Mouse (Mus musculus) embryonic facial prominence, embryonic 14.5 days (tissue): Measurements from ENCODE around the gene Atp6v0e. TPM values are rescaled to one million over a fixed set of nuclear protein-coding genes. Genes with fewer than 3 reads are reported as not detected.

Experiments
- ATAC-seq: fragments of 200-750 bp; cut with Nextera tagmentation; 2 replicates; pipeline ENCODE4 v1.8.0; 2017; ENCODE audit warnings: low read depth, moderate number of reproducible peaks, moderate TSS enrichment
- DNase-seq: peaks from one replicate; pipeline ENCODE4 v3.0.0-alpha.2; 2015; ENCODE audit warnings: low spot score
- H3K27ac ChIP-seq: fragments of 300-500 bp; sonication (generic); replicated peaks from 2 replicates; pipeline ENCODE4 v1.5.1; 2014; ENCODE audit warnings: low read depth, mild to moderate bottlenecking, low read length, moderate library complexity
- H3K27me3 ChIP-seq: fragments of 300-500 bp; sonication (generic); replicated peaks from 2 replicates; pipeline ENCODE4 v1.6.1; 2014; ENCODE audit warnings: low read length; ENCODE audit not compliant: control insufficient read depth, insufficient read depth
- H3K36me3 ChIP-seq: fragments of 300-500 bp; sonication (generic); 2 replicates; pipeline ENCODE4 v1.6.1; 2014; ENCODE audit warnings: low read length, mixed read lengths; ENCODE audit not compliant: control insufficient read depth, insufficient read depth
- H3K4me1 ChIP-seq: fragments of 300-500 bp; sonication (generic); 2 replicates; pipeline ENCODE4 v1.6.1; 2014; ENCODE audit warnings: antibody characterized with exemption, low read length; ENCODE audit not compliant: control insufficient read depth, insufficient read depth
- H3K4me2 ChIP-seq: fragments of 300-500 bp; sonication (generic); 2 replicates; pipeline ENCODE4 v1.6.1; 2014; ENCODE audit warnings: low read depth, mild to moderate bottlenecking, low read length, moderate library complexity, mixed read lengths
- H3K4me3 ChIP-seq: fragments of 300-500 bp; sonication (generic); 2 replicates; pipeline ENCODE4 v1.5.1; 2014; ENCODE audit warnings: low read depth, mild to moderate bottlenecking, low read length
- H3K9ac ChIP-seq: fragments of 300-500 bp; sonication (generic); 2 replicates; pipeline ENCODE4 v1.6.1; 2014; ENCODE audit warnings: low read depth, mild to moderate bottlenecking, low read length, moderate library complexity, mixed read lengths
- H3K9me3 ChIP-seq: fragments of 300-500 bp; sonication (generic); 2 replicates; pipeline ENCODE4 v1.6.1; 2016; ENCODE audit warnings: low read length; ENCODE audit not compliant: control insufficient read depth
- WGBS: fragments of 180-500 bp; shearing (Covaris S2); extraction: QIAGEN DNeasy Blood & Tissue Kit; methylation state at CpG from one replicate; pipeline ENCODE4 v1.1.7; 2014; 5-methylcytosine and 5-hydroxymethylcytosine counted together
- polyA plus RNA-seq: library from polyadenylated mRNA; unstranded; fragments of >200 nt; fragmentation: Nextera tagmentation; extraction: Ambion mirVana; gene quantifications from 2 replicates; pipeline ENCODE4 v1.2.1, GENCODE M21; 2014

Atp6v0e gene
- polyA plus RNA-seq, 1 experiment from 2014 or later, result 261 TPM

DNA sequence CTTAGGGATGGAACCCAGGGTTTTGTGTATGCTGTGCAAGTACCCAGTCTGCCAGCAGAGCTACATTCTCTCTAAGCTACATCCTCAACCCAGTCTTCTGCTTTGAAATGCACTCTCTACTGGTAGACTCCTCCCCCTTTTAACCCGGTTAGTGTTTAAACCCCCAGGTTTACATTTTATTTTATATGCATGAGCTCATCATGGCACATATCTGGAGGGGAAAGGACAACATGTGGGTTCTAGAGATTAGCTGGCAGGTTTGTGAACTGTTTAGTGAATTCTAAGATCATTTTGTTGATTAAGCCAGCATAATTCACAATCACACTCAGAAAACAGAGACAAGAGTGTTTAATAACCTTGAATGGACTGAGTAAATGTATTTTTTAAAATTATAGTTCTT, 61.8 kb downstream of the Atp6v0e start:
- ATAC-seq (no peak), DNase-seq (no peak)
- WGBS, result 58% methylated on average over 1 of the region's 1 CpGs
- H3K4me2 ChIP-seq, result no peak overlapping the region
- H3K4me3 ChIP-seq, result no peak overlapping the region
- H3K9ac ChIP-seq, result no peak overlapping the region
- no peaks in the 10 kb centered on the region for H3K4me1 ChIP-seq
- H3K27me3 ChIP-seq, result no peaks in the 10 kb centered on the region
- H3K36me3 ChIP-seq, result no peaks in the 10 kb centered on the region
- H3K27ac ChIP-seq, result no peak overlapping the region
- no peaks in the 10 kb centered on the region for H3K9me3 ChIP-seq

GRCm38 (mm10) chr17:26726674-26727073, 63.6 kb downstream of the Atp6v0e start:
- DNase-seq (no peak), ATAC-seq (no peak)
- WGBS, result 72% methylated on average over 1 of the region's 1 CpGs
- Histone ChIP-seq H3K27me3 (no peaks in the 10 kb centered on the region), H3K4me1 (no peaks in the 10 kb centered on the region), H3K4me2 (no peak overlapping the region), H3K4me3 (no peak overlapping the region), H3K36me3 (no peaks in the 10 kb centered on the region), H3K27ac (no peak overlapping the region), H3K9ac (no peak overlapping the region), H3K9me3 (no peaks in the 10 kb centered on the region)

- Histone ChIP-seq H3K4me3 (no peak overlapping the region), H3K4me1 (no peaks in the 10 kb centered on the region), H3K4me2 (no peak overlapping the region), H3K36me3 (no peaks in the 10 kb centered on the region), H3K9me3 (no peaks in the 10 kb centered on the region), H3K27me3 (no peaks in the 10 kb centered on the region), H3K9ac (no peak overlapping the region), H3K27ac (no peak overlapping the region)
- DNase-seq, result no peak
- ATAC-seq, result no peak
- WGBS, result 72% methylated on average over 3 of the region's 3 CpGs
These were observed 64.2 kb downstream of the Atp6v0e start for GRCm38 (mm10) chr17:26727110-26727755.

DNA sequence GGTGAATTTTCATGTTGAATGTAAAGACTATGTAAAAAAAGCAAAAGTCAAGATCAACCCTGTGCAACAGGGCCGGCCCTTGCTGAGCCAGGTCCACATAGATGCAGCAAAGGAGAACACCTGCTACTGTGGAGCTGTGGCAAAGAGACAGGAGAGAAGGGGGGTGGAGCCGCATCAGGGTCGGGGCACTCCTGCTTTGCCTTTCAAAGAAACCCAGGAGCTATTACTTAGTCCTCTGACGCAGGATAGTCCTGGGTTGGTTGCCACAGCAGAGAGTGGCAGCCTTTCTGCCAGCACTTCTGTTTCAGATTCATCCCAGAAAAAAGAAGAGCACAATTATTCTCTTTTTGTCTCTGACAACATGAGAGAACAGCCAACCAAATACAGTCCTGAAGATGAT, 79.5 kb downstream of the Atp6v0e start:
- DNase-seq, result no peak
- no peak for ATAC-seq
- H3K9me3 ChIP-seq, result no peaks in the 10 kb centered on the region
- H3K4me1 ChIP-seq, result no peaks in the 10 kb centered on the region
- no peak overlapping the region for H3K27ac ChIP-seq
- H3K4me2 ChIP-seq, result no peak overlapping the region
- H3K27me3 ChIP-seq, result no peaks in the 10 kb centered on the region
- H3K9ac ChIP-seq, result no peak overlapping the region
- 48% methylated on average over 4 of the region's 4 CpGs for whole genome bisulfite sequencing
- H3K36me3 ChIP-seq, result no peaks in the 10 kb centered on the region
- H3K4me3 ChIP-seq, result no peak overlapping the region

- DNase-seq (no peak), ATAC-seq (no peak)
- WGBS, result 55% methylated on average over 1 of the region's 1 CpGs
- no peak overlapping the region for H3K4me2 ChIP-seq
- no peaks in the 10 kb centered on the region for H3K4me1 ChIP-seq
- no peak overlapping the region for H3K4me3 ChIP-seq
- no peak overlapping the region for H3K27ac ChIP-seq
- H3K9me3 ChIP-seq, result no peaks in the 10 kb centered on the region
- no peaks in the 10 kb centered on the region for H3K36me3 ChIP-seq
- H3K27me3 ChIP-seq, result no peaks in the 10 kb centered on the region
- no peak overlapping the region for H3K9ac ChIP-seq
These were observed 80.3 kb downstream of the Atp6v0e start for GRCm38 (mm10) chr17:26743294-26743693.

Other genes with a start within 250 kb of the Atp6v0e start
- 0.85 and 1.0 TPM in 2 replicates for gene Neurl1b, start 248.4 kb upstream of the Atp6v0e start, polyA plus RNA-seq
- 149 and 164 TPM in 2 replicates for gene Ergic1, start 101.7 kb upstream of the Atp6v0e start, polyA plus RNA-seq
- gene Dusp1, start 101.1 kb upstream of the Atp6v0e start, polyA plus RNA-seq, result 25.4 and 27.3 TPM in 2 replicates
- gene Crebrf, start 52.4 kb downstream of the Atp6v0e start, polyA plus RNA-seq, result 4.2 and 5.1 TPM in 2 replicates
- 38.4 and 40.7 TPM in 2 replicates for gene Bnip1, start 117.8 kb downstream of the Atp6v0e start, polyA plus RNA-seq
- 7.4 and 7.9 TPM in 2 replicates for gene Nkx2-5, start 181.8 kb downstream of the Atp6v0e start, polyA plus RNA-seq